Mouse (Mus musculus) cortical plate, adult 2 months (tissue): ENCODE data around the gene Slc9a8. TPM values are rescaled to one million over a fixed set of nuclear protein-coding genes. Genes with fewer than 3 reads are reported as not detected.

ENCODE experiments used
- H3K27ac ChIP-seq: fragments of 200-500 bp; 2 replicates; pipeline ENCODE4 v1.5.1; 2012; ENCODE audit warnings: low read length, control low read depth, inconsistent platforms; ENCODE audit not compliant: insufficient read depth
- H3K4me1 ChIP-seq: fragments of 200-500 bp; 2 replicates; pipeline ENCODE4 v1.6.1; 2011; ENCODE audit warnings: low read length; ENCODE audit not compliant: control insufficient read depth, insufficient read depth
- H3K4me3 ChIP-seq: fragments of 200-500 bp; 2 replicates; pipeline ENCODE4 v1.5.1; 2011; ENCODE audit warnings: mild to moderate bottlenecking, low read length, control low read depth; ENCODE audit not compliant: insufficient read depth
- CTCF ChIP-seq: fragments of 200-500 bp; IDR thresholded peaks from 2 replicates; pipeline ENCODE4 v1.5.1; 2011; ENCODE audit warnings: mild to moderate bottlenecking, control low read depth, low read length; ENCODE audit not compliant: insufficient read depth; ENCODE audit errors: extremely low read depth
- POLR2A ChIP-seq: fragments of 200-500 bp; IDR thresholded peaks from 2 replicates; pipeline ENCODE4 v1.6.1; 2011; ENCODE audit warnings: mild to moderate bottlenecking, low read length, control low read depth; ENCODE audit not compliant: insufficient read depth; ENCODE audit errors: extremely low read depth
- polyA plus RNA-seq: library from polyadenylated mRNA; depleted of rRNA; stranded (reverse); fragments of >200 nt; gene quantifications from 2 replicates; pipeline ENCODE4 v1.2.3, GENCODE M21; 2012

Slc9a8 gene
- polyA plus RNA-seq, 1 experiment, result 37.9 TPM

DNA sequence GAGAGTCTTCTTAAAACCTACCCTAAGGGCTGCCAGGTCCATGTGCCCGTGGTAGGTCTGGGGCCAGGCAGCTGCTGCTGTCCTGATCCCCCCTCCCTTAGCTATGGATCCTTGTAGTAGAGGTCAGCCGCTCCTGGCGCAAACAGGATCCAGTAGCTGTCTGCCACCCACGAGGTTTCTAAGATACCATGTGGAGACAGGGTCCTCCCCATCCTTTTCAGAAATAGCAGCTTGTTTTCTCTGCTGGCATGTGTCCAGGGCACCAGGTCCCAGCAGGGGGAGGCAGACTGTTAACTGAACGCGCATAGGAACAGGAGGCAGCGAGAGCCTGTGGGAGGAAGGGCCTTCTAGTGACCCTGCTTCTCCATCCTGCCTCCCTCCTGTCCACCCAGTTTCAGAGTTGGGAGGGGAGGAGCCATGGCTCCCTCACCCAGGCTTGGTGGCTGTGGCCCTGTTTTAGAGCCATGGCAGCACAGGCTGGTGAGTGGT is 54.7 kb downstream of the Slc9a8 start:
- TF ChIP-seq POLR2A, result no peak; the same call in 1 of the 2 replicates
- TF ChIP-seq CTCF, result 0 out of 2 replicates have a peak, but pooled peaks have one; percentile 1

DNA sequence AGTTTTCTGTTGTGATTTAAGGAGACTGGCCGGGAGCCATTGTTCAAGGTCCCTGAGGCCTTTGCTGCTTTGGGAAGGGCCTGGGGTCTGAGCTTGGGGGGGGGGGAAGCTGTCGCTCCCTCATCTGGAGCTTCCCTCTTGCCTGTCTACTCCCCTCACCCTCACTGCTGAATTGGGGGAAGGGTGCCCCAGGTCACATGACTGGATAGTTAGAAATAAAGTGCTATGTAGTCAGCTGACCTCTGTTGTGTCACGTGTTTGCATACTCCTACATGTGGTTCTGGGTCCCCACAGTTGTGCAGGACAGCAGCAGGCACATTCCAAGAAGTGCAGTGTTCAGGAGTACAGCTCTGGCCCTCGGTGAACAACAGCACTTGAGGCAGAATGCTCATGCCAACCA is 55.2 kb downstream of the Slc9a8 start:
- no peak overlapping the region for H3K4me3 ChIP-seq
- TF ChIP-seq CTCF (no peak), POLR2A (no peak)
- peak overlapping the region; percentile 14 for H3K27ac ChIP-seq
- peaks cover 7% of the 10 kb centered on the region for H3K4me1 ChIP-seq

More for the DNA sequence above, 54.7 kb downstream of the Slc9a8 start:
- Histone ChIP-seq H3K4me1 (peaks cover 7% of the 10 kb centered on the region), H3K4me3 (no peak overlapping the region), H3K27ac (peak overlapping the region; percentile 14)

DNA sequence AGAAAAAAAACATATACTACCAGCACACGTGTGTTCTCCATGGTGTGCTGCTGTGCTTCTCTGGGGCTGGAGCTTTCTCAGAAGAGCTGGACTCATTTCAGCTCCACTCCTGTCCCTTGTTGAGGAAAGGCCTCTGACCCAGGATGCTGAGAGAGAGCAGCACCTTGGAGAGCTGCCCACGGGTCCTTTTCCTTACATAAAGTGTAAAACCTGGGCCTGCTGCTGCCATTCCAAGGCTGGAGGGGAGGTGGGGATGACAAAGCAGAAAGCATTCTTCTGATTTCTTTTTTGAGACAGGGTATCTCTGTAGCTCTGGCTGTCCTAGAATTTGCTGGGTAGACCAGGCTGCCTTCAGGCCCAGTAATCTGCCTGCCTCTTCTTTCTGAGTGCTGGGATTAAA is 56.6 kb downstream of the Slc9a8 start:
- TF ChIP-seq POLR2A, result no peak
- Histone ChIP-seq H3K27ac (no peak overlapping the region), H3K4me1 (peaks cover 7% of the 10 kb centered on the region), H3K4me3 (no peak overlapping the region)

DNA sequence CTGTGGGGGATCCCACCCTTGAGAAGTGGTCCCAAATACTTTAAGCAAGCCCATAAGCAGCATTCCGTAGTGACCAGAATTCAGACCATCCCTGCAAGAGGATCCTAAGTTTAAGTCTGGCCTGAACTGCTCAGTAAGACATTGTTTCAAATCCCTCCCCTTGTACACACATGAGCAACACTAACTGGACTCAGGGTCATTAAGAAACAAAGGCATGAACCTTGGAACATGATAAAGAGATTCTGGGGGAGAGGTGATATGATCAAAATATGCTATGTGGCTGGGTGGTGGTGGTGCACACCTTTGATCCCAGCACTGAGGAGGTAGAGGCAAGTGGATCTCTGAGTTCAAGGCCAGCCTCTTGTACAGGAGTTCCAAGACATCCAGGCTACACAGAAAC is 58.0 kb downstream of the Slc9a8 start:
- no peak overlapping the region for H3K27ac ChIP-seq
- peaks cover 7% of the 10 kb centered on the region for H3K4me1 ChIP-seq
- TF ChIP-seq CTCF (no peak), POLR2A (no peak)
- H3K4me3 ChIP-seq, result no peak overlapping the region

DNA sequence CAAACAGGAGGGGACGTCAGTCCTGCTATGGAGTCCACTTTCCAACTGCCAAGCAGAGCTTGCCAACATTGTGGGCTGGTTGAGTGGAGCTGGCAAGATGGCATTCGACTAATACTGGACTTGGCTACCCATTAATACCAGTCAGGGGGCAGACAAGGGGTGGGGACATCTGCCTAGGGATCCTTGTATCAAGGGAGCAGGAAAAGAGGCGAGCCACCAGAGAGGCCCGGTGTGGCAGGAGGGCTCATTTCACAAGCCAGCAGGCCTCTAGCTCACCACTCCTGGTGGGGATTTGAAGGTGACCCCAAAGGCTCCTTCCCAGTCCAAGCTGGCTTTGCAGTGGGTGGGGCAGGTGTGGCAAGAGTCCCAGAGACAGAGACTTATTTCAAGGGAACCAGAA is 61.2 kb downstream of the Slc9a8 start:
- no peak overlapping the region for H3K4me3 ChIP-seq
- TF ChIP-seq CTCF (no peak), POLR2A (no peak)
- H3K27ac ChIP-seq, result no peak overlapping the region
- H3K4me1 ChIP-seq, result peaks cover 16% of the 10 kb centered on the region

DNA sequence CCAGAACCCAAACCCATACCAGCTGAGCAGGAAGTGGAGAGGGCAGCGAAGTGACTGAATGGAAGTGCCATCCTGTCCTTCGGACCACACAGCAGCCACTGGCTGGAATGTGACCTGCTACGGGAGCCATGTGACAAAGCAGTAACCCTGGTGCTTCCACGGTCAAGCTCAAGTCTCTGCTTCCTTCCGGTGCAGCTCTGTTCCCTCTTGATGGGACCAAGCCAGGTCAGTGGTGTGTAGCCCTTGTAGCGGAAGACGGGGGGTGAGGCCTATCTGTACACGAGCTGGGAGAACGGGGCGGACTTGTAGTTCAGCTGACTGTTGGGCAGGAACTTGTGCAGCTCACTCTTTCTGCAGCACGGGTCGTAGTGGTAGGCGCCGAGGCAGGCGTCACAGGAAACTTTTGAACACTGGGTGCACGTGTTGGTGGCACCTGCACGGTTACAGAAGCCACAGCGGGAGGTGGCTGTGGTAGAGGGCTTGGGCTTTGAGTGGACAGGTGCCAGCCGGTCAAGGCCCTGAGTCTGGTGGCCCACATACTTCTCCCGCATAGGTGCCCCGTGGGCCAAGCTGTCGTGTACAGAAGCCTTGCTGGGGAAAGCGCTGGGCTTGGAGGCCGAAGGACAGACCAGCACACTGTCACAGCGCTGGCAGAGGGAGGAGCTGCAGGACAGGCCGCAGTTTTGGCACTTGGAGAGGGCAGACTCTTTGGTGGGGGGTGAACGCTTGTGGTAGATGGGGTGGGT is 61.7 kb downstream of the Slc9a8 start:
- no peak overlapping the region for H3K27ac ChIP-seq
- TF ChIP-seq POLR2A, result no peak
- no peak for TF ChIP-seq CTCF

DNA sequence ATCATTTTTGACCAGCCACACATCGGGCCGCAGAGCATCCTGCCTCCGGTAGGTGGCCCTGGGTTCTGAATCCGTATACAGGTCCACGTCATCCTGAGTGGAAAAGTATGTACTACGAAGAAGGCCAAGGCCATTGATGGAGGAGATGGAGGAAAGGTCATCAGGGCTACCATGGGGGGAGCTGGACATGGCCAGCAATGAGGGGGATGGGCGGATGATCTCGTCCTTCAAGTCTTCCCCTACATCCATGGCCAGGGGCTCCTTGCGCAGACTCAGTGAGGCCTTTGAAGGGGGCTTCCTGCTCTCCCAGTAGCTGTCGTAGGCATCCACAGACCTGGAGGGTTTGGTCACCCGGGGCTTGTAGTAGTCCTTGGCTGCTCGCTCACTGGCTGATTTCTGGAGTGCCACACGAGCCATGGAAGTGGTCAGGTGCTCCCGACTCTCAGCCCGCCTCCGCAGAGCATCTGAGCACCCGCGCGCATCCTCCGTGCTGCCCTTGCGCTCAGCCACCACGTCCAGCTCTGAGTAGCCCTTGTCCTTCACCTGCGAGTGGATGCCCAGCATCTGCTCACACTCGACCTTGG is 62.4 kb downstream of the Slc9a8 start:
- Histone ChIP-seq H3K4me3 (no peak overlapping the region), H3K27ac (no peak overlapping the region), H3K4me1 (peaks cover 18% of the 10 kb centered on the region)
- TF ChIP-seq CTCF (no peak), POLR2A (no peak)

More for the DNA sequence above, 61.7 kb downstream of the Slc9a8 start:
- H3K4me3 ChIP-seq, result no peak overlapping the region
- H3K4me1 ChIP-seq, result peaks cover 16% of the 10 kb centered on the region

DNA sequence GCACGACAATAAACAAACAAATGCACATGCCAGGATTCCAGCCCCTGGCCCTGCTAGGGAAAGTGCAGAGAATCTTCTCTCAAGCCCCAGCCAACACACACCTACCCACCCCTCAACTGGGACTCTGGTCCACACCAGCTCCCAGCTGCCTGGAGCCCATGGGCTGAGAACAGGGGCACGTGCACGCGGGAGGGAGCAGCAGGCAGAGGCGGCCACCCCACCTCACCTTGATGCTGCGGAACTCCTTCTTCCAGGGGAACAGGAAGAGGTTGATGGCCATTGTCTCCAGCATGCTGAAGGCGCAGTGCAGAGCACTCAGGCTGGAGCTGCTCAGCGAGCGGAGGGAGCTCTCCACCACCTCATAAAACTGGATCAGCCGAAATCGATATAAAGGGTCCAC is 63.4 kb downstream of the Slc9a8 start:
- Histone ChIP-seq H3K27ac (no peak overlapping the region), H3K4me1 (peaks cover 18% of the 10 kb centered on the region), H3K4me3 (no peak overlapping the region)
- TF ChIP-seq CTCF (no peak), POLR2A (no peak)

DNA sequence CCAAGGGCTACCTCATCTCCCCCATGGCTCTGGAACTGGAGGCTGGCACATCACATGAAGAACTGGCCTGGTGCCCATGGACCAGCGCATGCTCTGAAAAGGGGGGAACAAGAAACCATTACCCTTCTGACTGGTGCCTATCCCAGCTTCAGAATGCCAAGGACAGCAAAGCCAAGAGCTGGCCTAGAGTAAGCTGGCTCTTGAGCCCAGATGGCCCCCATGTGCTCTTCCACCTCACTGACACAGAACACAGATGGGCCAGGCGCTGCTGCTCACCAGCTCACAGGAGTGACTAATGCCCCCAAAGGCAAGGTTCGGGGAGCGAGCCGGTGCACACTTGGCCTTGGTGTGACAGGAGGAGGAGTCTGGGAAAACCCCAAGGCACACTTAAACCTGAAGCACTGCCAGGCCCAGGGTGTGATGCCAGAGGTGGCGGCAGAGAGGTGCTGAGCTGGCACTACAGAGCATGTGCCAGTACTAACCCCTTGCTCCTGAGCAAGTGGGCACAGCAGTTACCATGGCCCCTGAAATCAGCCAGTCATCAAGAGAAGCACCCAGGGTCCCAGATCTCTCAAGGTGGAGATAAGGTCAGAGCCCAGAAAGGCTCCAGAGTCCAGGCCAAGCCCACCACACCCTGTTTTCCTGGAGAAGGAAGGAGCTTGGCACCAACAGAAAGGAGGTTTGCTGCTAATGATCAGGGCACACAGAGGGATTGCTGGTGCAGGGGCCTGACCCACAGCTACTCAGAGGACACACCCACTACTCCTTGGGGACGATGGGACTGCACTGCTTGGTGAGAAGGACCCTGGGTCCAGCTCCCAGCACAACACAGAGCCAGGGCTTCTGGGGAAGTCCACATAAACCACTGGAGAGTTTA is 64.2 kb downstream of the Slc9a8 start:
- Histone ChIP-seq H3K27ac (no peak overlapping the region), H3K4me1 (peaks cover 20% of the 10 kb centered on the region), H3K4me3 (no peak overlapping the region)
- TF ChIP-seq POLR2A (no peak), CTCF (no peak)
